8 mouse cellular contexts compared by ENCODE assay signal in the genomic region with DNA sequence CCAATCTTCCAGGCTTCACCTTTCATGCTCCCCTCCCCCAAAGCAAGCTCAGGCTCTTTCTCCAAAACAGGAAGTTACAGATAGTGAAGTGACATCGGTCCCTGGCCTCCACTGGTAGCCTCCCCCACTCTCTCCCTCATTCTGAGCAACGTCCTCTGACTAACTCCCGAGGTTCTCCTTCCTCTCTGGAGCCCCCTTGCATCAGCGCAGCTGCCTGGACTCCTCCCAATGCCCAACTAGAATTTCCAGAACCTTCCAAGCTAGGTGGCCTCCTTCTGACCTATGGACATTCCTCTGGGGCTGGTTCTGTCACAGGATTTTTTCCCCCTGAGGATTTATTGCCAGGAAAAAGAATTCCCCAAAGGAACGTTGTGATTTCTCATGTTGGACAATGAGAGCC.
DNase-seq lines count a peak whose midpoint lies in the region; ATAC-seq and TF ChIP-seq lines count a peak whose summit lies in the region.
"Had no signal": no experiment of that assay in that cellular context is flagged by ENCODE, and none has a peak within 500 bp of the region (broad histone marks: within the 10 kb centered on the region; RNA-seq: fewer than 3 reads in every experiment).

No protein-coding gene starts in this region.

- 18% methylated on average over 5 of the region's 5 CpGs for WGBS in lung, embryonic 15.5 days
- WGBS in lung, postnatal 0 days: 17% methylated on average over 5 of the region's 5 CpGs
- WGBS in midbrain, embryonic 15.5 days: 73% methylated on average over 5 of the region's 5 CpGs

- H3K36me3 ChIP-seq in lung, embryonic 15.5 days: no peaks in the 10 kb centered on the region
- H3K36me3 ChIP-seq in lung, postnatal 0 days (ENCODE audit: insufficient read depth, low read length): no peaks in the 10 kb centered on the region
- no peaks in the 10 kb centered on the region for H3K36me3 ChIP-seq in midbrain, embryonic 15.5 days (replicated peaks)

- no peak for TF ChIP-seq CTCF in lung, postnatal 0 days (IDR thresholded peaks at IDR 0.05)

- no peak for DNase-seq in lung, postnatal 14 days
- DNase-seq in embryo, embryonic 10.5 days (ENCODE audit: low spot score): peak; percentile 60
- DNase-seq in lung, postnatal 0 days (ENCODE audit: low spot score): peak; percentile 72
- DNase-seq in thymus, postnatal 36 days: peak; percentile 28 to 39
- DNase-seq in gastrocnemius, postnatal 10 days: no peak

- TF ChIP-seq EP300 in lung, postnatal 0 days (IDR thresholded peaks at IDR 0.05): no peak

- no peak overlapping the region for H3K9ac ChIP-seq in lung, embryonic 15.5 days
- H3K9ac ChIP-seq in lung, postnatal 0 days (replicated peaks; ENCODE audit: low read depth): no peak overlapping the region
- H3K9ac ChIP-seq in midbrain, embryonic 15.5 days: no peak overlapping the region

- no peaks in the 10 kb centered on the region for H3K9me3 ChIP-seq in lung, embryonic 15.5 days
- H3K9me3 ChIP-seq in lung, postnatal 0 days (ENCODE audit: low read length): no peaks in the 10 kb centered on the region
- peaks cover 2% of the 10 kb centered on the region; the same call in 1 of the 2 replicates for H3K9me3 ChIP-seq in midbrain, embryonic 15.5 days

- peaks cover 46% of the 10 kb centered on the region for H3K4me1 ChIP-seq in lung, embryonic 15.5 days
- H3K4me1 ChIP-seq in lung, postnatal 0 days (ENCODE audit: insufficient read depth, low read depth, low read length): no peaks in the 10 kb centered on the region; the same call in 1 of the 2 replicates
- H3K4me1 ChIP-seq in midbrain, embryonic 15.5 days: no peaks in the 10 kb centered on the region

- no peak for ATAC-seq in lung, embryonic 15.5 days (ENCODE audit: borderline replicate concordance, extremely low read depth, low FRiP score, low TSS enrichment)
- ATAC-seq in lung, postnatal 0 days: 0 out of 2 replicates have a peak, but pooled peaks have one; percentile 19
- ATAC-seq in midbrain, embryonic 15.5 days (replicated peaks): no peak

- no peak overlapping the region for H3K4me3 ChIP-seq in lung, embryonic 15.5 days
- no peak overlapping the region for H3K4me3 ChIP-seq in lung, postnatal 0 days (ENCODE audit: low read depth, low read length)
- no peak overlapping the region for H3K4me3 ChIP-seq in midbrain, embryonic 15.5 days
- H3K4me3 ChIP-seq: erythroblast, embryonic 14.5 days had no signal

- H3K27ac ChIP-seq in lung, embryonic 15.5 days: peak overlapping the region; percentile 74; the same call in 1 of the 2 replicates
- no peak overlapping the region for H3K27ac ChIP-seq in lung, postnatal 0 days (ENCODE audit: low read length)
- no peak overlapping the region for H3K27ac ChIP-seq in midbrain, embryonic 15.5 days

- no peak overlapping the region for H3K4me2 ChIP-seq in lung, embryonic 15.5 days
- no peak overlapping the region for H3K4me2 ChIP-seq in lung, postnatal 0 days (replicated peaks; ENCODE audit: low read depth, low read length)
- H3K4me2 ChIP-seq in midbrain, embryonic 15.5 days: no peak overlapping the region

- H3K27me3 ChIP-seq in lung, embryonic 15.5 days: no peaks in the 10 kb centered on the region
- H3K27me3 ChIP-seq in lung, postnatal 0 days (replicated peaks; ENCODE audit: insufficient read depth, low read length): no peaks in the 10 kb centered on the region
- H3K27me3 ChIP-seq in midbrain, embryonic 15.5 days (replicated peaks): no peaks in the 10 kb centered on the region

Comparison
In these comparisons a context has a peak if more than half of its experiments do, and no peak if none do; other contexts are left out.
1. DNase-seq: peak in embryo, embryonic 10.5 days (single experiment), lung, postnatal 0 days (single experiment) and thymus, postnatal 36 days (2 of 2); none in lung, postnatal 14 days (single experiment) and gastrocnemius, postnatal 10 days (single experiment).